Comparison of ENCODE assay signal across 8 mouse cellular contexts in genomic region chr2:73585347-73585831, GRCm38 (mm10). TPM values are rescaled to one million over a fixed set of nuclear protein-coding genes. Genes with fewer than 3 reads are reported as not detected.
DNase-seq lines count a peak whose midpoint lies in the region; ATAC-seq lines count a peak whose summit lies in the region.

No protein-coding gene starts in this region.

- H3K4me3 ChIP-seq in megakaryocyte, embryonic 14.5 days (replicated peaks): peak overlapping the region; percentile 46
- H3K4me3 ChIP-seq in heart, embryonic 15.5 days: peak overlapping the region; percentile 48
- peak overlapping the region; percentile 35 for H3K4me3 ChIP-seq in neural tube, embryonic 13.5 days

- H3K27ac ChIP-seq in heart, embryonic 15.5 days: peak overlapping the region; percentile 35
- no peak overlapping the region for H3K27ac ChIP-seq in neural tube, embryonic 13.5 days (replicated peaks)

- WGBS in heart, embryonic 15.5 days: 15% methylated on average over 12 of the region's 12 CpGs
- WGBS in neural tube, embryonic 13.5 days: 18% methylated on average over 12 of the region's 12 CpGs

- no peak for ATAC-seq in megakaryocyte, adult 5-6 weeks (ENCODE audit: poor library complexity, severe bottlenecking)
- peak; percentile 28; the same call in 1 of the 2 replicates for ATAC-seq in common myeloid progenitor, adult 5-6 weeks (replicated peaks; ENCODE audit: low read depth, poor library complexity, severe bottlenecking)
- ATAC-seq in heart, embryonic 15.5 days (replicated peaks; ENCODE audit: insufficient number of reproducible peaks, insufficient read depth, low FRiP score, low read depth): no peak
- ATAC-seq in neural tube, embryonic 13.5 days (ENCODE audit: low read depth): peak; percentile 40; the same call in 1 of the 2 replicates

- peaks cover 44% of the 10 kb centered on the region for H3K4me1 ChIP-seq in megakaryocyte, embryonic 14.5 days
- H3K4me1 ChIP-seq in heart, embryonic 15.5 days (replicated peaks): peaks cover 40% of the 10 kb centered on the region
- H3K4me1 ChIP-seq in neural tube, embryonic 13.5 days (replicated peaks): peaks cover 21% of the 10 kb centered on the region

- DNase-seq in kidney, postnatal 36 days: peak; percentile 38 to 57
- DNase-seq in T-cell, adult 2 months (ENCODE audit: low spot score): no peak
- no peak for DNase-seq in ovary, postnatal 10 days (ENCODE audit: low spot score)

- H3K36me3 ChIP-seq in megakaryocyte, embryonic 14.5 days (replicated peaks; ENCODE audit: low read length): no peaks in the 10 kb centered on the region
- no peaks in the 10 kb centered on the region for H3K36me3 ChIP-seq in heart, embryonic 15.5 days
- no peaks in the 10 kb centered on the region for H3K36me3 ChIP-seq in neural tube, embryonic 13.5 days

- H3K4me2 ChIP-seq in heart, embryonic 15.5 days: peak overlapping the region; percentile 66
- peak overlapping the region; percentile 62 for H3K4me2 ChIP-seq in neural tube, embryonic 13.5 days

- H3K9ac ChIP-seq in heart, embryonic 15.5 days: peak overlapping the region; percentile 31; the same call in 1 of the 2 replicates
- peak overlapping the region; percentile 57 for H3K9ac ChIP-seq in neural tube, embryonic 13.5 days

- no peaks in the 10 kb centered on the region for H3K9me3 ChIP-seq in megakaryocyte, embryonic 14.5 days
- H3K9me3 ChIP-seq in heart, embryonic 15.5 days (replicated peaks): no peaks in the 10 kb centered on the region
- H3K9me3 ChIP-seq in neural tube, embryonic 13.5 days: no peaks in the 10 kb centered on the region

- H3K27me3 ChIP-seq in megakaryocyte, embryonic 14.5 days (replicated peaks): peaks cover 23% of the 10 kb centered on the region
- no peaks in the 10 kb centered on the region for H3K27me3 ChIP-seq in heart, embryonic 15.5 days
- peaks cover 15% of the 10 kb centered on the region for H3K27me3 ChIP-seq in neural tube, embryonic 13.5 days

RNA-seq across cellular contexts. Expression of gene Chrna1, which starts 5.3 kb away (rescaled TPM):
- polyA plus RNA-seq in megakaryocyte, embryonic 14.5 days (2012; ENCODE audit: insufficient read depth, low replicate concordance): not detected in 2 replicates
- total RNA-seq in megakaryocyte, adult 5-6 weeks (2015): 0.09 TPM in 1 of 2 replicates, not detected in the other
- not detected in 2 replicates for total RNA-seq in megakaryocyte, adult 5-6 weeks (2017)
- total RNA-seq in common myeloid progenitor, adult 5-6 weeks (2017): not detected in 2 replicates
- 0.09 and 0.28 TPM in 2 replicates for polyA plus RNA-seq in heart, embryonic 15.5 days (2015; fragmentation: Nextera tagmentation; extraction: Ambion mirVana)
- 0.52 and 1.7 TPM in 2 replicates for polyA plus RNA-seq in neural tube, embryonic 13.5 days (2015; fragmentation: Nextera tagmentation; extraction: Ambion mirVana)

RNA-seq across cellular contexts. Expression of gene Wipf1, which starts 55.9 kb away (rescaled TPM):
- polyA plus RNA-seq in megakaryocyte, embryonic 14.5 days (2012; ENCODE audit: insufficient read depth, low replicate concordance): 310 and 704 TPM in 2 replicates
- 123 and 139 TPM in 2 replicates for total RNA-seq in megakaryocyte, adult 5-6 weeks (2015)
- 37.4 and 55.2 TPM in 2 replicates for total RNA-seq in megakaryocyte, adult 5-6 weeks (2017)
- 13.2 and 22.9 TPM in 2 replicates for total RNA-seq in common myeloid progenitor, adult 5-6 weeks (2017)
- 5.1 and 7.6 TPM in 2 replicates for polyA plus RNA-seq in heart, embryonic 15.5 days (2015; fragmentation: Nextera tagmentation; extraction: Ambion mirVana)
- polyA plus RNA-seq in neural tube, embryonic 13.5 days (2015; fragmentation: Nextera tagmentation; extraction: Ambion mirVana): 3.7 and 4.3 TPM in 2 replicates

Comparison
In these comparisons a context has a peak if more than half of its experiments do, and no peak if none do; other contexts are left out.
1. ATAC-seq: peak in common myeloid progenitor, adult 5-6 weeks (single experiment) and neural tube, embryonic 13.5 days (single experiment); none in megakaryocyte, adult 5-6 weeks (single experiment) and heart, embryonic 15.5 days (single experiment).
2. DNase-seq: peak in kidney, postnatal 36 days (2 of 2); none in T-cell, adult 2 months (single experiment) and ovary, postnatal 10 days (single experiment).
3. RNA of gene Wipf1, which starts 55.9 kb away (polyA plus RNA-seq): 310 to 704 TPM in megakaryocyte, embryonic 14.5 days; 5.1 to 7.6 TPM in heart, embryonic 15.5 days and 3.7 to 4.3 TPM in neural tube, embryonic 13.5 days; every median in the first group is over 10 times any median in the second.
4. Peak in every context shown above with its lines, with median percentiles within 50 percentile points of each other: H3K4me3 ChIP-seq.